Comparison of ENCODE assay signal across 16 mouse cellular contexts in the genomic region with DNA sequence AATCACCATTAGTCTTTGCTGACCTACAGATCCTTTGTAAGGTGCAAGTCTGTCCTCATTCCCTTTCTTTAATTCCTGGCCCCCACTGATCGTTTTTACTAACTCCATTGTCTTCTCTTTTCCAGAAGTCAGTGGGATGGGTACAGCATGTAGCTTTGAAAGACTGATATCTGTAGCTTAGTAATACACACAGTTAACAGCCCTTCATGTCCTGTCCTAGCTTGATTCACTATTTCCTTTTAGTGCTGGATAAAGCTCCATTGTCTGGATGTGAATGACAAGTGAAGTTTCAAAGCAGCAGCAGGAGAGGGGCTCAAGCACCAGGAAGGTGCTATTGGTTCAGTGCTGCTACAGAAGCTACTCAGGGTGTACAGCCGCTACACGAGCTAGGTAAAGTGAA. TPM values are rescaled to one million over a fixed set of nuclear protein-coding genes. Genes with fewer than 3 reads are reported as not detected.
"Had no signal": no experiment of that assay in that cellular context is flagged by ENCODE, and none has a peak within 500 bp of the region (broad histone marks: within the 10 kb centered on the region; RNA-seq: fewer than 3 reads in every experiment).

No protein-coding gene starts in this region.

- H3K9ac ChIP-seq: limb, embryonic 12.5 days; limb, embryonic 15.5 days; liver, embryonic 14.5 days; liver, postnatal 0 days; lung, embryonic 14.5 days; midbrain, embryonic 13.5 days; neural tube, embryonic 13.5 days had no signal

- H3K4me3 ChIP-seq: limb, embryonic 12.5 days; limb, embryonic 15.5 days; midbrain, embryonic 13.5 days; neural tube, embryonic 13.5 days had no signal

- H3K4me2 ChIP-seq: limb, embryonic 12.5 days; limb, embryonic 15.5 days; liver, embryonic 11.5 days; lung, embryonic 14.5 days; midbrain, embryonic 13.5 days; neural tube, embryonic 13.5 days had no signal

- H3K27me3 ChIP-seq: limb, embryonic 12.5 days; limb, embryonic 15.5 days; midbrain, embryonic 13.5 days; neural tube, embryonic 13.5 days had no signal

- DNase-seq: kidney, adult 2 months; kidney, postnatal 36 days; left cerebral cortex, postnatal 4 days; liver, postnatal 0 days; lung, embryonic 14.5 days; thymus, adult 18-20 months; thymus, postnatal 36 days had no signal

- H3K9me3 ChIP-seq: limb, embryonic 12.5 days; limb, embryonic 15.5 days; midbrain, embryonic 13.5 days; neural tube, embryonic 13.5 days had no signal

- H3K27ac ChIP-seq: kidney, postnatal 0 days; limb, embryonic 12.5 days; limb, embryonic 15.5 days; liver, embryonic 14.5 days; macrophage; midbrain, embryonic 13.5 days; neural tube, embryonic 13.5 days had no signal

- H3K4me1 ChIP-seq: limb, embryonic 15.5 days had no signal

- H3K36me3 ChIP-seq: limb, embryonic 12.5 days; limb, embryonic 15.5 days; midbrain, embryonic 13.5 days; neural tube, embryonic 13.5 days had no signal

- ATAC-seq: liver, postnatal 0 days; lung, postnatal 0 days; midbrain, embryonic 13.5 days had no signal

RNA-seq across cellular contexts. Expression of a gene that starts 28.9 kb away (rescaled TPM):
- polyA plus RNA-seq: macrophage had no signal
